Mouse (Mus musculus) erythroblast, embryonic 14.5 days (primary cell): Measurements from ENCODE around the gene Tmigd3.

ENCODE experiments used
- GATA1 ChIP-seq: IDR thresholded peaks from 2 replicates; pipeline ENCODE4 v1.6.1; 2012; ENCODE audit warnings: low read length, inconsistent platforms, mixed read lengths
- TAL1 ChIP-seq: IDR thresholded peaks from 3 replicates; pipeline ENCODE4 v1.6.1; 2012; ENCODE audit warnings: low read length, inconsistent platforms, mixed read lengths

DNA sequence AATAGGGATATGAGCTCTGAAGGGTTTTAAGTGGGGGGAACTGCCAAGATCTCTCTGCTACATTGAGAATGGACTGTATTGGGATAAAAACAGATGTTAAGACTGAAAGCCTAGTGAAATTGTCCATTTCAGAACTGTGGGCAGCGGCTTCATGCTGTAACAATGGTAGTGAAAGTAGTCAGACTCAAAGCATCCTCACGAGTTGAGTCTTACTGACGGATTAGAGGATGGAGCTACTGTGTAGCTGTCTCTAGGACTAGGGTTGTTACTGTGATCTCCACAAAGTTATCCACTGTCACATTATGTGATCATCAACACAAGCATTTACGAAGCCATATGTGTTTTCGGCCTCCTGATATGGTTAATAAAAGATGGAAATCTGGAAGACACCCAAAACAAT, 87.5 kb downstream of the Tmigd3 start:
- TF ChIP-seq TAL1 (no peak), GATA1 (no peak)
